8 mouse cellular contexts compared by ENCODE assay signal in genomic region chr9:11435019-11435418, GRCm38 (mm10).
DNase-seq lines count a peak whose midpoint lies in the region.

No protein-coding gene starts in this region.

- intact Hi-C loops in heart, postnatal 10 days (cut with DNase I) = no loop called here
- intact Hi-C loops in heart, postnatal 25 days (cut with DNase I) = no loop called here

- DNase-seq in heart, postnatal 10 days = peak; percentile 6 to 7
- DNase-seq in heart, postnatal 25 days (ENCODE audit: low spot score) = no peak
- peak; percentile 35 for DNase-seq in urinary bladder, postnatal 14 days (ENCODE audit: low spot score)
- no peak for DNase-seq in urinary bladder, adult 2 months (ENCODE audit: low spot score)
- DNase-seq in cerebellum, adult 9-11 months = peak; percentile 8
- DNase-seq in kidney, postnatal 36 days = peak; percentile 47 to 70
- peak; percentile 73 for DNase-seq in thymus, postnatal 0 days (ENCODE audit: low spot score)
- DNase-seq in ovary, adult 18-20 months (ENCODE audit: low spot score) = no peak

Comparison
In these comparisons a context has a peak if more than half of its experiments do, and no peak if none do; other contexts are left out.
1. DNase-seq: peak in heart, postnatal 10 days (2 of 2), urinary bladder, postnatal 14 days (single experiment), cerebellum, adult 9-11 months (single experiment), kidney, postnatal 36 days (2 of 2) and thymus, postnatal 0 days (single experiment); none in heart, postnatal 25 days (single experiment), urinary bladder, adult 2 months (single experiment) and ovary, adult 18-20 months (single experiment).